Mouse (Mus musculus) forebrain, embryonic 13.5 days (tissue): ENCODE results near the gene Cdh1. TPM values are rescaled to one million over a fixed set of nuclear protein-coding genes. Genes with fewer than 3 reads are reported as not detected.

Source experiments
- ATAC-seq: fragments of 200-750 bp; cut with Nextera tagmentation; 2 replicates; pipeline ENCODE4 v1.8.0; 2017
- H3K27ac ChIP-seq: fragments of 300-500 bp; sonication (generic); 2 replicates; pipeline ENCODE4 v1.5.1; 2015; ENCODE audit warnings: inconsistent platforms, mild to moderate bottlenecking, moderate library complexity
- H3K27me3 ChIP-seq: fragments of 300-500 bp; sonication (generic); 2 replicates; pipeline ENCODE4 v1.6.1; 2015; ENCODE audit warnings: mild to moderate bottlenecking, inconsistent platforms
- H3K36me3 ChIP-seq: fragments of 300-500 bp; sonication (generic); 2 replicates; pipeline ENCODE4 v1.6.1; 2015; ENCODE audit warnings: mild to moderate bottlenecking, inconsistent platforms; ENCODE audit not compliant: poor library complexity, severe bottlenecking
- H3K4me1 ChIP-seq: fragments of 300-500 bp; sonication (generic); 2 replicates; pipeline ENCODE4 v1.6.1; 2015; ENCODE audit warnings: inconsistent platforms
- H3K4me2 ChIP-seq: fragments of 300-500 bp; sonication (generic); 2 replicates; pipeline ENCODE4 v1.6.1; 2015; ENCODE audit warnings: inconsistent platforms, mild to moderate bottlenecking, moderate library complexity
- H3K4me3 ChIP-seq: fragments of 300-500 bp; sonication (generic); 2 replicates; pipeline ENCODE4 v1.5.1; 2015; ENCODE audit warnings: mild to moderate bottlenecking, inconsistent platforms
- H3K9ac ChIP-seq: fragments of 300-500 bp; sonication (generic); 2 replicates; pipeline ENCODE4 v1.6.1; 2015; ENCODE audit warnings: mild to moderate bottlenecking, inconsistent platforms
- H3K9me3 ChIP-seq: fragments of 300-500 bp; sonication (generic); replicated peaks from 2 replicates; pipeline ENCODE4 v1.6.1; 2016; ENCODE audit warnings: inconsistent platforms
- WGBS: fragments of 180-500 bp; shearing (Covaris S2); methylation state at CpG from one replicate; pipeline ENCODE4 v1.1.7; 2015; 5-methylcytosine and 5-hydroxymethylcytosine counted together
- polyA plus RNA-seq: library from polyadenylated mRNA; unstranded; fragments of >200 nt; fragmentation: Nextera tagmentation; extraction: Ambion mirVana; gene quantifications from 2 replicates; pipeline ENCODE4 v1.2.1, GENCODE M21; 2015

Cdh1 gene
- polyA plus RNA-seq, 1 experiment from 2014 or later: 0.53 TPM

- Histone ChIP-seq H3K9me3 (no peaks in the 10 kb centered on the region), H3K9ac (no peak overlapping the region), H3K27me3 (no peaks in the 10 kb centered on the region), H3K4me2 (no peak overlapping the region), H3K36me3 (peaks cover 42% of the 10 kb centered on the region), H3K27ac (no peak overlapping the region), H3K4me3 (no peak overlapping the region), H3K4me1 (no peaks in the 10 kb centered on the region)
- 96% methylated on average over 6 of the region's 6 CpGs for WGBS
- no peak for ATAC-seq
These were observed 97.0 kb downstream of the Cdh1 start for GRCm38 (mm10) chr8:106700131-106700530.

- Histone ChIP-seq H3K4me2 (no peak overlapping the region), H3K4me1 (no peaks in the 10 kb centered on the region), H3K36me3 (peaks cover 42% of the 10 kb centered on the region), H3K4me3 (no peak overlapping the region), H3K9me3 (no peaks in the 10 kb centered on the region), H3K27me3 (no peaks in the 10 kb centered on the region), H3K9ac (no peak overlapping the region), H3K27ac (no peak overlapping the region)
- WGBS: 96% methylated on average over 3 of the region's 3 CpGs
- ATAC-seq: no peak
These were observed 98.2 kb downstream of the Cdh1 start for GRCm38 (mm10) chr8:106701360-106701759.

- H3K27ac ChIP-seq: no peak overlapping the region; the same call in 1 of the 2 replicates
These were observed 101.2 kb downstream of the Cdh1 start for GRCm38 (mm10) chr8:106704199-106704900.

DNA sequence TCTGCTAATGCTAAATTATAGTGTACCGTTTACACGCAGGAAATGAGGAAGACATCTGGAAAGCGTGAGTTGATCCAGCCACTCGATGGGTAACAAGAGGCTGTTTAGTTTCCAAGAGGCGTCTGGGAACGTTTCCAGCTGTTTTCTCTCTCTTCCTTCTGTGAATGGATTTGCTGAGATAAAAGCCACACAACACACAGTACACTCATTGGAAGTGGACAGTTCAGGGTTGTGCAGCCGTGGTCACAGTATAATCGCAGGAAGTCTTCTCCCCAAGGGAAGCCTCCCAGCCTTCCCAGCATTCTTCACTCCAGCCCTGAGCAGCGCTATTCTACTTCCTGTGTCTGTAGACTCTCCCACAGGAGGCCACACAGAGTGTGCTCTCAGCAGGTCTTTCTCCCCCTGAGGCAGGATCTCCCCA lies 101.8 kb downstream of the Cdh1 start:
- WGBS: 65% methylated on average over 9 of the region's 9 CpGs
- Histone ChIP-seq H3K4me2 (no peak overlapping the region), H3K27me3 (no peaks in the 10 kb centered on the region), H3K4me3 (no peak overlapping the region), H3K9me3 (no peaks in the 10 kb centered on the region), H3K27ac (0 out of 2 replicates have a peak overlapping the region, but pooled peaks have one; percentile 26), H3K4me1 (no peaks in the 10 kb centered on the region), H3K36me3 (peaks cover 10% of the 10 kb centered on the region), H3K9ac (no peak overlapping the region)
- ATAC-seq: peak; percentile 45; the same call in 1 of the 2 replicates

More at GRCm38 (mm10) chr8:106704199-106704900, 101.2 kb downstream of the Cdh1 start:
- 84% methylated on average over 9 of the region's 9 CpGs for WGBS
- Histone ChIP-seq H3K4me3 (no peak overlapping the region), H3K4me2 (no peak overlapping the region), H3K9me3 (no peaks in the 10 kb centered on the region), H3K36me3 (peaks cover 16% of the 10 kb centered on the region), H3K9ac (no peak overlapping the region), H3K4me1 (no peaks in the 10 kb centered on the region), H3K27me3 (no peaks in the 10 kb centered on the region)
- peak; percentile 61; the same call in 1 of the 2 replicates for ATAC-seq

DNA sequence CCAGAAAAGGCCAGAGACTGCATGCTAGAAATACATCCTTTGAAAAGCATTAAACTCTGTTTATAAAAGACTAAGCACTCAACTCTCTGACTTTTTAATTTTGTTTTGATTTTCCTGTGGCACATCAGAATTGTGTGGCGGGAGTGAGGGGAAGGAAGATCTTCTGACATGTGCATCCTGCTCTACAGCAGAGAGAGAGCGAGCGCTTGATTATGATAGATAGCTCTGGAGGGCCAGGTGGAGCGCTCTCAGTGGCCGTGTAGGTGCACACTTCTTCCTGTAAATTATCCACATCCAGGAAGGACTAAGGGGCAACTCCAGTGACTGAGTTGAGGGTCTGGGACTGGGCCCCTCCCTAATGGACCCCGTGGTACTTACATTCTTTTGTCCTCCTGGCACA lies 103.0 kb downstream of the Cdh1 start:
- H3K27me3 ChIP-seq: no peaks in the 10 kb centered on the region
- WGBS: 87% methylated on average over 6 of the region's 6 CpGs
- H3K27ac ChIP-seq: no peak overlapping the region
- H3K9me3 ChIP-seq: no peaks in the 10 kb centered on the region
- ATAC-seq: no peak
- H3K9ac ChIP-seq: no peak overlapping the region
- no peak overlapping the region for H3K4me3 ChIP-seq
- no peak overlapping the region for H3K4me2 ChIP-seq
- H3K4me1 ChIP-seq: no peaks in the 10 kb centered on the region
- peaks cover 3% of the 10 kb centered on the region; the same call in 1 of the 2 replicates for H3K36me3 ChIP-seq

- Histone ChIP-seq H3K36me3 (no peaks in the 10 kb centered on the region; the same call in 1 of the 2 replicates), H3K9ac (no peak overlapping the region), H3K4me2 (no peak overlapping the region), H3K4me1 (no peaks in the 10 kb centered on the region), H3K27ac (no peak overlapping the region), H3K27me3 (no peaks in the 10 kb centered on the region), H3K4me3 (no peak overlapping the region), H3K9me3 (no peaks in the 10 kb centered on the region)
- WGBS: 93% methylated on average over 2 of the region's 2 CpGs
- ATAC-seq: no peak
These were observed 106.9 kb downstream of the Cdh1 start for GRCm38 (mm10) chr8:106710002-106710401.

DNA sequence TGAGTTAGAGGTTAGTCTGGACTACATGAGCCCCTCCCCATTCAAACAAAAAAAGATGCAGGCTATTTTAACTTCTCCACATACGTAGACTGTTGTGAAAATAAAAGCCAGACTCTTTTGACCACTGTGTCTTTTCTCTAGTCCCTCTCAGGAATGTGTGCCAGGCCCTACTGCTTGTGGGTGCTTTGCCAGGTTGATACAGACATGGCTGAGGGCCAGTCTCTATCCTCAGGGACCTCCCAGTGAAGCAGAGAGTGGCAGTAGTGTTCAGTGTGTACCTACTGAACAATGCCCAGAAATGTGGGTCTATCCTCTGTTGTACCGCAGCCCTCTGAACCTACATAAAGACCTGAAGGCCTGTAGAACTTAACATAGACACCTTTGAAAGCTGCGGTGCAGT lies 109.3 kb downstream of the Cdh1 start:
- Histone ChIP-seq H3K27ac (no peak overlapping the region), H3K4me3 (no peak overlapping the region), H3K36me3 (no peaks in the 10 kb centered on the region), H3K4me1 (no peaks in the 10 kb centered on the region), H3K9me3 (no peaks in the 10 kb centered on the region), H3K4me2 (no peak overlapping the region), H3K27me3 (no peaks in the 10 kb centered on the region), H3K9ac (no peak overlapping the region)
- no peak for ATAC-seq
- WGBS: 62% methylated on average over 3 of the region's 3 CpGs

GRCm38 (mm10) chr8:106714297-106714696 lies 111.1 kb downstream of the Cdh1 start:
- Histone ChIP-seq H3K4me1 (peaks cover 4% of the 10 kb centered on the region), H3K27ac (no peak overlapping the region), H3K4me3 (no peak overlapping the region), H3K9me3 (no peaks in the 10 kb centered on the region), H3K9ac (no peak overlapping the region), H3K4me2 (no peak overlapping the region), H3K27me3 (no peaks in the 10 kb centered on the region), H3K36me3 (no peaks in the 10 kb centered on the region)
- no peak for ATAC-seq
- WGBS: 67% methylated on average over 4 of the region's 4 CpGs

- no peak overlapping the region for H3K4me3 ChIP-seq
- H3K27ac ChIP-seq: peak overlapping the region; percentile 59; the same call in 1 of the 2 replicates
- peaks cover 5% of the 10 kb centered on the region for H3K4me1 ChIP-seq
- ATAC-seq: peak; percentile 63
- peak overlapping the region; percentile 43 for H3K4me2 ChIP-seq
- WGBS: 27% methylated on average over 17 of the region's 17 CpGs
- no peaks in the 10 kb centered on the region for H3K9me3 ChIP-seq
- no peaks in the 10 kb centered on the region for H3K27me3 ChIP-seq
- no peaks in the 10 kb centered on the region for H3K36me3 ChIP-seq
- peak overlapping the region; percentile 45 for H3K9ac ChIP-seq
These were observed 114.9 kb downstream of the Cdh1 start for GRCm38 (mm10) chr8:106718091-106718500.

Other genes with a start within 250 kb of the Cdh1 start
- gene Zfp90, start 188.0 kb upstream of the Cdh1 start, polyA plus RNA-seq: 41.4 and 46.0 TPM in 2 replicates
- gene 6030452D12Rik, start 102.8 kb upstream of the Cdh1 start, polyA plus RNA-seq: not detected in 2 replicates
- gene Cdh3, start 92.5 kb upstream of the Cdh1 start, polyA plus RNA-seq: 0.53 and 0.63 TPM in 2 replicates
- gene Gm10073, start 29.9 kb upstream of the Cdh1 start, polyA plus RNA-seq: 6.9 and 9.8 TPM in 2 replicates
- gene Tango6, start 79.7 kb downstream of the Cdh1 start, polyA plus RNA-seq: 6.0 and 7.3 TPM in 2 replicates